Mouse (Mus musculus): Measurements from ENCODE around the gene Paqr3. TPM values are rescaled to one million over a fixed set of nuclear protein-coding genes. Genes with fewer than 3 reads are reported as not detected.

The Paqr3 gene
- polyA plus RNA-seq, 1 experiment: 1.4 TPM

DNA sequence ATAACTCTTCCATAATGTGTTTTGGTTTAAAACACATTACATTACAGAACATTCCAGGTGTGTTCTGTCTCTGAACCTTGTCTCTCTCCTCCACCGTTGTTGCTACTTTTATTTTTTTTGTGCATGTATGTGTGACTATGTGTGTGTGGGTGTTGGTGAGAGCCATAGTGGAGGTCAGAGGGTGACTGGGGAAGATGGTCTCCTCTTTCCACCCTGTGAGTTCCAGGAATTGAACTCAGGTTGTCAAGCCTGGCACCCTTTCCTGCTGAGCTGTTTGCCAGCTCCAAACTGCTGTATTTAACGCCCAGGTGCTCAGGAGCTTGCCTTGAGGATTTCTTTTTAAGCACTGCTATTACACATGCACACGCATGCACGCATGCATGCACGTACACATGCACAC is 35.2 kb downstream of the Paqr3 start:
- WGBS: 96% methylated on average over 5 of the region's 5 CpGs
- no peaks in the 10 kb centered on the region for H3K4me1 ChIP-seq (ENCODE audit: control insufficient read depth, insufficient read depth, insufficient read length)
- DNase-seq (ENCODE audit: low read depth in 1 of 2, low spot score in 2 of 2): no peak
- no peaks in the 10 kb centered on the region for H3K27me3 ChIP-seq (ENCODE audit: control insufficient read depth, insufficient read depth, low read length)
- H3K36me3 ChIP-seq (ENCODE audit: control insufficient read depth, insufficient read depth, low read length): peaks cover 30% of the 10 kb centered on the region
- H3K27ac ChIP-seq (ENCODE audit: insufficient read depth, low read length): no peak overlapping the region
- TF ChIP-seq CTCF (IDR thresholded peaks at IDR 0.05; ENCODE audit: extremely low read depth, insufficient read depth, insufficient read length, insufficient replicate concordance) (no peak), POLR2A (IDR thresholded peaks at IDR 0.05; ENCODE audit: low read depth, low read length) (no peak)
- no peak overlapping the region for H3K4me3 ChIP-seq (ENCODE audit: extremely low read depth, insufficient read depth, insufficient read length)

DNA sequence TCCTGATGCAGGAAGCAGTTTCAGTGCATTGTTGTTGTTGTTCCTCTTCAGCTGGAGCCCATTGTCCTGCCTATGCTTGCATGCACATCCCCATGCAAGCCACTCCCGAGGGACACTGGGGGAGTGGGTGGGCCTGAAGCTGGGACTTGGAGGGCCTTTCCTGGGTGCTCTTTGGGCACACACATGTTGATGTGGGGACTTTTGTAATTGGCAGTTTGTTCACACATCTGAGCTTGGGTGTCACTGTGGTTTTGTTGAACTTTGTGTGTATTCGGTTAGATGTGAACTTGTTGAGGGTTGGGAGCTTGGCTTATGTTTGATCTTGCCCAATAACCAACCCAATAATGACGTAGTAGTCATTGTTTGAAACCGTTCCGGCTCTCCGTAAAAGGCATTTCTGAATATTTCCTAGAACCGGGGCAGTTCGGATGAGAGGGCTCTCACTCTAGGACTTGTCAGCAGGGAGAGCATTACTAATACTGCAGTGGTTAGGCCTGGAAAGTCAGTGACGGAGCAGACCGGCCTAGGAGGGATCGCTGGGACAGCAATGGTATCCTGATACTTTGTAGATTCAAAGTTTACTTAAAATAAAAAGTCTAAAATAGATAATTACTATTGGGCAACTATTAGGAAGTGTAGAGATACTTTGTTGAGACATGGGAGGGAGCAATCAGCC is 35.8 kb downstream of the Paqr3 start:
- Histone ChIP-seq H3K27ac (ENCODE audit: insufficient read depth, low read length) (no peak overlapping the region), H3K36me3 (ENCODE audit: control insufficient read depth, insufficient read depth, low read length) (peaks cover 32% of the 10 kb centered on the region), H3K4me1 (ENCODE audit: control insufficient read depth, insufficient read depth, insufficient read length) (no peaks in the 10 kb centered on the region), H3K27me3 (ENCODE audit: control insufficient read depth, insufficient read depth, low read length) (no peaks in the 10 kb centered on the region), H3K4me3 (ENCODE audit: extremely low read depth, insufficient read depth, insufficient read length) (no peak overlapping the region)
- no peak for TF ChIP-seq CTCF (IDR thresholded peaks at IDR 0.05; ENCODE audit: extremely low read depth, insufficient read depth, insufficient read length, insufficient replicate concordance)
- no peak for TF ChIP-seq POLR2A (IDR thresholded peaks at IDR 0.05; ENCODE audit: low read depth, low read length)
- DNase-seq (ENCODE audit: low read depth in 1 of 2, low spot score in 2 of 2): no peak
- WGBS: 94% methylated on average over 11 of the region's 11 CpGs

DNA sequence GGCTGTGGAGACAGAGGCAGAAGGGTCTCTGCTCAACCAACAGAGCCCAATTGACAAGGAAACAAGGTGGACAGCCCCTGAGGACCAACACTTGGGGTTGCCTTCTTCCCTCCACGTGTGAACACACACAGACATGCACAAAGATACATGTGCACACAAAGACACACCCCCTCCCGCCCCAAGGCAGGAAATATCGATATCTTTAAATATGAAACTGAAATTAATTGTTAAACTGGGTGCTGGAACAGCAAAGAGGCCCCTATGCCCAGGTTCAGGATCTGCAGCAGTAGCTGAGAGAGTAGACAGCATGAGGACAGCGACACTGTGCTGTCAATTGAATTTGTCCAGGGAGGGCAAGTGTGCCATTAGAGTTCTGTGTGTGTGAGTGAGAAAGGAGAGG is 45.6 kb downstream of the Paqr3 start:
- peaks cover 55% of the 10 kb centered on the region for H3K36me3 ChIP-seq (ENCODE audit: control insufficient read depth, insufficient read depth, low read length)
- no peak overlapping the region for H3K27ac ChIP-seq (ENCODE audit: insufficient read depth, low read length)
- 91% methylated on average over 4 of the region's 4 CpGs for WGBS
- no peak for DNase-seq (ENCODE audit: low read depth in 1 of 2, low spot score in 2 of 2)
- no peaks in the 10 kb centered on the region for H3K4me1 ChIP-seq (ENCODE audit: control insufficient read depth, insufficient read depth, insufficient read length)
- no peaks in the 10 kb centered on the region for H3K27me3 ChIP-seq (ENCODE audit: control insufficient read depth, insufficient read depth, low read length)
- TF ChIP-seq POLR2A (IDR thresholded peaks at IDR 0.05; ENCODE audit: low read depth, low read length) (no peak), CTCF (IDR thresholded peaks at IDR 0.05; ENCODE audit: extremely low read depth, insufficient read depth, insufficient read length, insufficient replicate concordance) (no peak)
- H3K4me3 ChIP-seq (ENCODE audit: extremely low read depth, insufficient read depth, insufficient read length): no peak overlapping the region

DNA sequence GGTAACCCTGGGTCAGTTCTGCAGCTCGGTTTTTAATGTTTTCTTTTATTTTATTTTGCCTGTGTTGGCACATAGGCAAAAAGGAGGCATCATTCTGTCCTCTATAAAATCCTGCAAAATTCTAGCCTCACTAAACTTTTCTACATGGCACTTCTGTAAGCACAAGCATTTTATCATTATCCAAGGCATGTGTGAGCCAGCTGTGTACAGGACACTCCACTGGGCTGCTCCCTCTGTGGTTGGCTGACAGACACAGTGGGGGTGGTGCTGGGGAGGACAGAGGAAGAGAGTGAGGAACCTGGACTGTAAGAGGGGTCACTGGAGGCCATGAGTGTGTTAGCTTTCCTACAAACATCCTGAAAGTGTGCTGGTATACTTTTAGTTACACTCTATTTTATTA is 49.4 kb downstream of the Paqr3 start:
- 90% methylated on average over 1 of the region's 1 CpGs for whole genome bisulfite sequencing
- Histone ChIP-seq H3K36me3 (ENCODE audit: control insufficient read depth, insufficient read depth, low read length) (peaks cover 54% of the 10 kb centered on the region), H3K4me3 (ENCODE audit: extremely low read depth, insufficient read depth, insufficient read length) (no peak overlapping the region), H3K27ac (ENCODE audit: insufficient read depth, low read length) (no peak overlapping the region), H3K27me3 (ENCODE audit: control insufficient read depth, insufficient read depth, low read length) (no peaks in the 10 kb centered on the region), H3K4me1 (ENCODE audit: control insufficient read depth, insufficient read depth, insufficient read length) (no peaks in the 10 kb centered on the region)
- DNase-seq (ENCODE audit: low read depth in 1 of 2, low spot score in 2 of 2): no peak
- TF ChIP-seq CTCF (IDR thresholded peaks at IDR 0.05; ENCODE audit: extremely low read depth, insufficient read depth, insufficient read length, insufficient replicate concordance): no peak
- TF ChIP-seq POLR2A (IDR thresholded peaks at IDR 0.05; ENCODE audit: low read depth, low read length): no peak

DNA sequence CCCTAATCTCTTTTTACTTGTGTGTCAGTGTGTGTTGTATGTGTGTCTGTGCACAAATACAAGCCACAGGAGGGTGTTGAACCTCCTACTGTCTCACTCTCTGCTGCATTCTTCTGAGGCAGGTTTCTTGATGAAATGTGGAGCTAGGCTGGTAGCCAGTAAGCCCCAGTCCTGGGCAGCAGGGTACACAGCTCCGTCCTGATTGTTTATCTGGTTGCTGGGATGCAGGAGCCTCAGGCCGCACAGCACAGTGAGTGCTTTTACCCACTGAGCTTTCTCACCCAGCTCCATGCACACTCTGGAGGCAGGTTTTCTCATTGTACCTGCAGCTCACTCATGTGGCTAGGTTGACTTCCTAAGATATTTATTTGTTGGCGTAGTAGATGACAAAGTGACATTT is 50.5 kb downstream of the Paqr3 start:
- TF ChIP-seq CTCF (IDR thresholded peaks at IDR 0.05; ENCODE audit: extremely low read depth, insufficient read depth, insufficient read length, insufficient replicate concordance) (no peak), POLR2A (IDR thresholded peaks at IDR 0.05; ENCODE audit: low read depth, low read length) (no peak)
- H3K36me3 ChIP-seq (ENCODE audit: control insufficient read depth, insufficient read depth, low read length): peaks cover 50% of the 10 kb centered on the region
- no peaks in the 10 kb centered on the region for H3K4me1 ChIP-seq (ENCODE audit: control insufficient read depth, insufficient read depth, insufficient read length)
- 96% methylated on average over 3 of the region's 3 CpGs for WGBS
- no peak for DNase-seq (ENCODE audit: low read depth in 1 of 2, low spot score in 2 of 2)
- no peak overlapping the region for H3K27ac ChIP-seq (ENCODE audit: insufficient read depth, low read length)
- H3K27me3 ChIP-seq (ENCODE audit: control insufficient read depth, insufficient read depth, low read length): no peaks in the 10 kb centered on the region
- H3K4me3 ChIP-seq (ENCODE audit: extremely low read depth, insufficient read depth, insufficient read length): no peak overlapping the region

DNA sequence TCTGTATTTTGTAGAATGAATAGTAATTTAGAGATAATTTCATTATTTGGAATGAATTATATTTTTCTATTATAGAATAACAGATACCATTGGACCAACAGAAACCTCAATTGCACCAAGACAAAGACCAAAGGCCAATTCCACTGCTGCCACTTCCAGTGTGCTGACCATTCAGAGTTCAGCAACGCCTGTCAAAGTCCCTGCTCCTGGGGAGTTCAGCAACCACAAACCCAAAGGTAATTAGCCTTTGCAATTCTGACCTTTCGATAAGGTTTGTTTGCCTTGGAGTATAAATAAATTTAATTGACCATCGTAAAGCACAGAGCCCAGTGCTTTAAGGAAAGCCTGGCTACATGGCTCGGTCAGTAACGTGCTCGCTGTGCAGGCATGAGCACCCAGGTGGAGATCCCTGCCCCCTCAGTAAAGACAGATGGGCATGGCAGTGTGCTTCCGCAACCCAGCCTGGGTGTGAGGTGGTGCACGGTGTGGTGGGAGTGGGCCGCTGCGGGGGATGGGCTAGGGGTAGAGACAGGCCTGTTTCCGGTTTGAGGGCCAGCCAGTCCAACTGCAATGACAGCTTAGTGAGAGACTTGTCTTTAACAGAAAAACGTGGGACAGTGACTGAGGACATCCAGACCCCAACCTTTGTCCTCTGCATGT is 54.5 kb downstream of the Paqr3 start:
- no peak for DNase-seq (ENCODE audit: low read depth in 1 of 2, low spot score in 2 of 2)
- Histone ChIP-seq H3K27ac (ENCODE audit: insufficient read depth, low read length) (no peak overlapping the region), H3K27me3 (ENCODE audit: control insufficient read depth, insufficient read depth, low read length) (no peaks in the 10 kb centered on the region), H3K36me3 (ENCODE audit: control insufficient read depth, insufficient read depth, low read length) (peaks cover 37% of the 10 kb centered on the region), H3K4me3 (ENCODE audit: extremely low read depth, insufficient read depth, insufficient read length) (no peak overlapping the region), H3K4me1 (ENCODE audit: control insufficient read depth, insufficient read depth, insufficient read length) (no peaks in the 10 kb centered on the region; the same call in 1 of the 2 replicates)
- 96% methylated on average over 12 of the region's 12 CpGs for WGBS
- TF ChIP-seq CTCF (IDR thresholded peaks at IDR 0.05; ENCODE audit: extremely low read depth, insufficient read depth, insufficient read length, insufficient replicate concordance) (no peak), POLR2A (IDR thresholded peaks at IDR 0.05; ENCODE audit: low read depth, low read length) (no peak)

DNA sequence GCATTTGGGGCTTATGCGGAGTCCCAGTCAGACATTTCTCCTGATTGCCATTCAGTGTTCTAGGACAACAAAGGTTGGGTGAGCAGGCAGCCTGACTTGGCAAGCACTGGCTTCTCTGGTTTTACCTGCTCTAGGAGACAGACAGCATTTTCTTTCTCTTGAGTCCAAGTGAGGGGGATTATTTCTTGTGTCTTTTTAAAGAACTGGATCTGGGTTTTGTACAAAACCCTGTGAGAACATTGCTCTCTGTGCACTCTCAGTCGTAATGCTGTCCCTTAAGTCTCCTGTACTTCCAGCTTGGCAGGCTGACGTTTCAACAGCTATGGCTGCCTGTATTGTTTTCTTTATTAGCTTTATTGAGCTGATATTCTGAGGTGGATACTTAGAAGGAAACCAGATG is 55.0 kb downstream of the Paqr3 start:
- Histone ChIP-seq H3K4me1 (ENCODE audit: control insufficient read depth, insufficient read depth, insufficient read length) (no peaks in the 10 kb centered on the region; the same call in 1 of the 2 replicates), H3K27me3 (ENCODE audit: control insufficient read depth, insufficient read depth, low read length) (no peaks in the 10 kb centered on the region), H3K4me3 (ENCODE audit: extremely low read depth, insufficient read depth, insufficient read length) (no peak overlapping the region), H3K27ac (ENCODE audit: insufficient read depth, low read length) (no peak overlapping the region), H3K36me3 (ENCODE audit: control insufficient read depth, insufficient read depth, low read length) (peaks cover 37% of the 10 kb centered on the region)
- TF ChIP-seq POLR2A (IDR thresholded peaks at IDR 0.05; ENCODE audit: low read depth, low read length) (no peak), CTCF (IDR thresholded peaks at IDR 0.05; ENCODE audit: extremely low read depth, insufficient read depth, insufficient read length, insufficient replicate concordance) (no peak)
- 93% methylated on average over 3 of the region's 3 CpGs for WGBS
- DNase-seq (ENCODE audit: low read depth in 1 of 2, low spot score in 2 of 2): no peak

All from spleen, adult 2 months (tissue).